Mouse (Mus musculus): ENCODE data around the gene Cby1.
"Not testable (repeated sequence)": the region's sequence is repeated elsewhere in the genome, so short reads cannot be mapped to it uniquely, and the experiment has no call there.

Cby1 gene

DNA sequence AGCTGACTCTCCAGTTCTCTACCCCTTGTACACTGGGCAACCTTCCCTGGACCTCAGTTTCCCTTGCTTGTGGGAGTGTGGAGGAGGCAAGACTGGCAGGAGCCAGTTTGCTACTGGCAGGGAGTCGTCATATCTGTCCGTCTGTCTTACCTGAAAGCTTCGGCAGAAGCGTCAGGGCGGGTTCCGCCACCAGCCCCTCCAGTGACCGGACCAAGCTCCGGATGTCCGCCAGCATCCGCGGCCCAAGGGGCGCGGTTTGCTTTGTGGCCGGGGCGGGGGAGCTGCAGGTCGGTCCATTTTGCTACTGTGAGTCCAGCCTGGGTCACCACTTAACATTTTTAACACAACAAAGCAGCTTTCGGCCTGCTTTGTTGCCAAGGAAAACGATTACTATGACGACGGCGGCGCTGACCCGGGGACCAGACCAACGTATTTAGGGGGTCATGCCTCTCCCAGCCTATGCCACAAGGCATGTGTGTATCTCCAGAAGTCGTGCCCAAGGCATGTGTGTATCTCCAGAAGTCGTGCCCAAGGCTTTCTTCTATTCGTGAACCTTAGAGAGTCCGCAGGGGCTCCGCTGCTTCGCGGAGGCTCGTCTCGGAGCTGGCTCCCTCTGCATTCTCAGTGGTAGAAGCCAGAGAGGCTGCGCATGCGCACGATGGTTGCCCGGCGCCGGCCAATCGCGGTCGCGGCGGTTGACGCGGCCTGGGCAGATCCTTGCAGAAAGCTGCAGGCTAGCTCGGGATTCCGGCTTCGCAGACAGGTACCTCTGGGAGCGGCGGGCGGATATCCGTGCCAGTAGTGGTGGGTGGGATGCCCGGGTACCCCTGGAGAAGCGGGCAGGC, at the start of gene Cby1, which contains the start of gene Fam227a:
TSS of gene Cby1 (plus strand) at position 669 of the 845 bp plus-strand sequence.
TSS of gene Fam227a (minus strand) at position 426 of the 845 bp plus-strand sequence.
- DNase-seq, result peak; percentile 87 to 92

DNA sequence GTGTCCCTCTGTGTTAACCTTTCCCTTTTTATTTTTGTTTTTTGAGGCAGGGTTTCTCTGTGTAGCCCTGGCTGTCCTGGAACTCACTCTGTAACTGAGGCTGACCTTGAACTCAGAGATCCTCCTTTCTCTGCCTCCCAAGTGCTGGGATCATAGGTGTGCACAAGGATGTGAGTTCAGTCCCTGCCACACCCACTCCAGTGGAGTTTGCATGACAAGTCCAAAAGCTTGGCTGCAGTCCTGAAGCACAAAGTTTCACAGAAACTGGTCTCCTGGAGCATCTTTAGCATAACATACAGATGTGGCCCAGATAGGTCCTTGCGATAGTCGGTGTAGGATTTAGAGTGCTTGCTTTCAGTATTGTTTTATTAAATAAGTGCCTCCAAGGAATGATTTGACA, 49.8 kb upstream of the Cby1 start:
- DNase-seq, result no peak

DNA sequence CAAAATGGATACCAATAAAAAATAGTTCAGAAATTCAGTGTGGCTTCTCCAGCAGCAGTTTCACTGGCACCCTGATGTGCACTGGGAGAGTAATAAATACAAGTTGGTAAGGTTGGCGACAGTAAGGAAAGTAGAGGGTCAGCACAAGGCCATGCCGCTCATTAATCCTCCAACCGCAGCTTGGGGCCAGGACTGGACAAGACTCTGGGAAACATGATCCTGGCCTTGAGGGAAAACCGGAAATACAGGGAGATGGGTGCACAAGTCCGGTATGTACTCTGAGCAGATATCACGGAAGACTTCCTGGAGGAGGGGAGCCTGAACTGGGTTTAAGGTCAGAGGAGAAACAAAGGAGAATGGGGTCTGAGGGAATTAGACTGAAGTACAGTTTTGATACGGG, 43.5 kb upstream of the Cby1 start:
- no peak for DNase-seq

DNA sequence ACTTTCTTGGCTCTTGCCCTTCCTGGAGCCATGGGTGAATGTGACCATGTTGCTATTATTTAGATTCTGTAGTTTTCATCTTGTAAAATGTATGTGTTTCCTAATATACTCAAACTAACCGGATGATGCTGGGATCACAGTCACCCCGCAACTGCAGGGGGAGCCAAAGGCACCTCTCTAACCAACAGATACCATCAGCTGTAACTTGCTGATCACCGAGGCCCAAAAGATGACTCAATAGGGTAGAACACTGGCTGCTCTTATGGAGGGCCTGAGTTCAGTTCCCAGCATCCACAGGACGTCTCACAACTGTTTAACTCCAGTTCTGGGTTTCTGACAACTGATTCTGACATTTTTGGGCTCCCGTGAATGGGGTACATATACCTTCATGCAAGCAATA, 42.3 kb upstream of the Cby1 start:
- no peak for DNase-seq

- DNase-seq, result no peak
Observed at GRCm38 (mm10) chr15:79617135-79617534, 41.9 kb upstream of the Cby1 start.

- DNase-seq, result no peak
Observed at GRCm38 (mm10) chr15:79618456-79618855, 40.5 kb upstream of the Cby1 start.

DNA sequence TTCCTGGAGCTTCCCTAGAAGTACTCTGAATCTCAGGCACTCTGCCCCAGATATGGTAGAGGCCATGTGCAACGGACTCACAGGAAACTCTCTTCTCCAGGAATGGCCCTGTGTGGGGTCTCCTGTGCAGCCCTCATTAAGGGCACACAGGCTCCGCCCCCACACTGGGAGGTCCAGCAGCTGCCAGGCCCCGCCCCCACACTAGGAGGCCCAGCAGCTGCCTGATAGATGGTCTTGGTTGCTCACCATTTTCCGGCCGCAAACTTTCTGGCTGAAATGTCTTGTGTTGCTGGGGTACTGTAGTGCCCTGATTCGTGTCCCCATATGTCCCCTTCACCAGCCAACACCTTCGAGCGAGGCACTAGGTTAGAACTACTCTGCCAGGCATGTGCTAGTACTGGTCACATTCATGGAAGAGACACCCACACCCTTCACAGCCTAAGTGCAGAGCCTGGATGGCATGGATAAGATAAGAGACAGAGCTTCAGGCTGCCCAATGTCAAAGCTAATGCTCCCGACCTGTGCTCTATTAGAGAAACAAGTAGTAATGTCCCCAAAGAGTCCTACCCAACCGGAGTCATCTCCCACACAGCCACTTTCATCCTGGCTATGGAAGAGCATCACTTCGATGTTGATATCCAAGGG, 39.1 kb upstream of the Cby1 start:
- no peak for DNase-seq

DNA sequence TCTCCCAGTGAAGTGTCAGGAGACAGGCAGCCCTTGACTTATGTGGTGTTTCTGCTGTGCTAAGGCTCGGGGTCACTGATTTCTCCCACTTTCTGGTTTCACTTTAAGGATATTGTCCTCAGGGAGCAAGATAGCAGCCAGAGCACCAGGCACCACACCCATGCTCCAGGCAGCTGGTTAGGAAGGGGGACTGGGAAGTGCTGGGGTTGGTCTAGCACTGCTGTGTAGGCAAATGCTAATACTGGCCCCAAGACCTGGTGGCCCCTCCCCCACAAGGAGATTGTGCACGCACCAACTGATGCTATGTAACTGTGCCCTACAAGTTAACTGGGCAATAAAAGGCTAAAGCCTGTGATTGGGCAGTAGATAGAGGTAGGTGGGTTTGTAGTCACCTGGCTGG, 28.5 kb upstream of the Cby1 start:
- DNase-seq, result no peak

DNA sequence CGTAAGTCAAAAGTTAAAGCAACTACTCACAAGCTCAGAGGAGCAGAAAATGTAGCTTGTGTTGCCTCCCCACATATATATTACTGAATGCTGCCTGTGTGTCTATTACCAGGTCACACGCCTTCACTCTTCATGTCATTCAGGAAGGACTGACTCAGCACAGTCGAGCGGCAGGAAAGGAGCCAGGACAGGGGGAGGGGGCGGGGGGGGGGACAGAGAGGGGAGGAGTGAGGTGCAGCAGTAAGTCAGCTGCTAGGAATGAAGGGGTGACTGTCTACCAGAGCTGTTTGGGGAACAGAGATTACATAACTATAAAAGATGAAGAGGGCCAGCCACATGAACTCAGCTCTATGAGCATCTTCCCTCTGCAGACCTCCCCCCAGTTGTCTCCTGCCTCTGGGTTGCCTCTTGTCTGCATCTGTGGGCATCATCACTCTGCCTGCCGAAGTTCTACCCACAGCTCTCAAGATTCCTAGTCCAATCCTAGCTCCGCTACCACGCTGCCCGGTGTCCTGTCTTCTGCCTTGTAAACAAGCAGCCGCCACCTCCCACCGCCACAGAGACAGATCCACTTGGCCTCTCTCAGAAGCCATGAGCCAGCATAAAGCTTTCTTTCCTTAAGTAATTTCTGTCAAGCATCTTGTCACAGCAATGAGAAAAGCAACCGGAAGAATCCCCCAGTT, 17.7 kb upstream of the Cby1 start:
- no peak for DNase-seq

DNA sequence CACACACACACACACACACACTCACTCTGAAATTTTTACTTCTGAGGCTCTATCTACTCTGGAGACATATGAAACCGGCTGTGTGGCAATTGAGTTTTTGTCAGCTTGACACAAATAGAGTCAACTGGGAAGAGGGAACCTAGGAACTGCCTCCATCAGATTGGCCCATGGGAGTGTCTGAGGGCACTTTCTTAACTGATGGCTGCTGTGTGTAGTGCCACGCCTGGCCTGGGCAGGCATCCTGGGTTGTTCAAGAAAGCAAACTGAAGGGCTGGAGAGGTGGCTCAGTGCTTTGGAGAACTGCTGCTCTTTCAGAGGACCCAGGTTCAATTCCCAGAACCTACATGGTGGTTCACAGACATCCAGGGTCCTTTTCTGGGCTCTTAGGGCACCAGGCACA, 13.5 kb upstream of the Cby1 start:
- no peak for DNase-seq

DNA sequence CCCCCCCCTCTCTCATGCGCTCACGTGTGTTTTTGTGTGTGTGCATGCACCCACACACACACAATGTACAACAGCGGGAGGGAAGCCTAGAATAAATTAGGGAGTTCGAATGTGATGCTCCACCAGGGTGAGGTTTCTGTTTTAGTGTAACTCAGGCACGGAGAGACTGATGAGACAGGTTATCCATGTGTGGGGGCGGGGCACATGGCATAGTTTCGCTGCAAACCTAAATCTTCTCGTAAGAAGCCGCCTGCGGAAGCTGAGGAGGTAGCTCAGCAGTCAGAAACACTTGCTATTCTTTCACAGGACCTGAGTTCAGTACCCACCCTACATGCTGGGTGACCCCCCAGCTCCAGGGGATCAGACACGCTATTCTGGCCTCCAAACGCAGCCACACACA, 10.9 kb upstream of the Cby1 start:
- DNase-seq, result no peak

DNA sequence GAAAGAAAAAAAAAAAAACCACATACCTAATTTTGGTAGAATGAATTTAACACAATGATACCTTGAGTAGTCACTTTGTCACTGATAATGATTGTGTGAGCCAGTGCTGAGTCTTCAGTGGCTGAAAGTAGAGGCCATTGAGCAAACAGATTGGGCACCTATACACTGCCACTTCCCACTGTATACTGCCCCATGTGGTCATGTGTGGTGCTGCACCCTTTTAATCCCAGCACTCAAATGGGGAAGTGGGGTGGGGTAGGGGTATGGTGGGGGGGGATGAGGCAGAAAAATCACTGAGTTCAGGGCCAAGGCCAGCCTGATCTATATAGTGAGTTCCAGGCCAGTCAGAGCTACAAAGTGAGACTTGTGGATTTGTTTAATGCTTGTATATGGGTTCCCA, 8.4 kb upstream of the Cby1 start:
- peak; percentile 30 to 53 for DNase-seq

DNA sequence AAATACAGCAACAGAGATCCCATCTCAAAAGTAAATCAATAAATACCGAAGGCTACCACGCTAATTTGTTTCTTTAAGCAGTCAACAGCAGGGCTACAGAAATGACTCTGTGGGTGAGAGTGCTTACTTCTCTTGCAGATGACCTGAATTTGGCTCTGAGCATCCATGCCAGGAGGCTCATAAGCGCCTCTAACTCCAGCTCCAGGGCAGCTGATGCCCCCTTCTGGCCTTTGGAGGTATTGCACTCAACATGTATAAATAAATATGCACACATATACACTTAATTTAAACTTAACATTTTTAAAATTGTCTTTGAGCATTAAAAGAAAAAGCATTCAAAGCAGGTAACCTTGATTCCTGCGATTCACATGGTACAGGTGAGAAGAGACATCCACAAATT, 7.5 kb upstream of the Cby1 start:
- DNase-seq, result no peak

DNA sequence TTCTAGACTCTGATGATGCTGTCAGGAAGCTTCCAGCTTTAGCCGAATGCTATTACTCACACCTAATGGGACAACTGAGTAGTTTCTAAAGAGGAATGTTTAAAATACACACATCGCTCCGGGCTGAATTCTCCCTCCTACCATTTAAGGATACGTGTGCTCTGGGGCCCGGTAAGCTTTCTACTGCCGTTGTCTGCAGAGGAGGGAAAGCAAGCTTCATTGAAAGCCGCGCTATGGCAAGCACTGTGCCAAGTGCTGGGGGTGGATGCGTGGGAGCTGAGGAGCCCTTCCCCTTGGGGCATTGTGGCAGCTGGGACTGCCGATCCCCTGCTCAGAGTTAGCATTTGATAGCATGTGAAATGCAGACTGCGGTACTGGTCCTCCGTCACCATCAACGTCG, 2.5 kb upstream of the Cby1 start:
- DNase-seq, result no peak

- DNase-seq, result peak; percentile 61 to 86
Observed at GRCm38 (mm10) chr15:79657837-79658530, 1.0 kb upstream of the Cby1 start.

GRCm38 (mm10) chr15:79661852-79662251, 2.9 kb downstream of the Cby1 start:
- peak in 1 of 2 experiments; percentile 54 for DNase-seq

GRCm38 (mm10) chr15:79664666-79665065, 5.7 kb downstream of the Cby1 start:
- no peak for DNase-seq

DNA sequence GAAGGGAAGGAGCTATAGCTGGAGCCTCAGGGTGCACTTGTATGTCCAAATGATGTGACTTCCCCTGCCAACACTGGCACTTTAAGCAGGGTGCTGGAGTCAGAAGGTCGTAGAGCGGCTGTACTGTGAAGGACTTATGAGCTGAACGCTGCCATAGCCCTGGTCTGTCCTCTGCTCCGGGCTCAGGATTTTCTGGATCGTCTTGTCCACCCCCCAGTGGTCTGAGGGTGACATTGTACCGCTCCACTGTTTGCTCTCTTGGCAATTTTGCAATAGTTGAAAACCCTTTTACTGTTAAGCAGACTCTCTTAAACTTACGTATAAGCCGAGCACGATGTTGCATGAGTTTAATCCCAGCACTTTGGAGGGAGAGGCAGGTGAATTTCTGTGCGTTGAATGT, 10.2 kb downstream of the Cby1 start:
- DNase-seq, result no peak

DNA sequence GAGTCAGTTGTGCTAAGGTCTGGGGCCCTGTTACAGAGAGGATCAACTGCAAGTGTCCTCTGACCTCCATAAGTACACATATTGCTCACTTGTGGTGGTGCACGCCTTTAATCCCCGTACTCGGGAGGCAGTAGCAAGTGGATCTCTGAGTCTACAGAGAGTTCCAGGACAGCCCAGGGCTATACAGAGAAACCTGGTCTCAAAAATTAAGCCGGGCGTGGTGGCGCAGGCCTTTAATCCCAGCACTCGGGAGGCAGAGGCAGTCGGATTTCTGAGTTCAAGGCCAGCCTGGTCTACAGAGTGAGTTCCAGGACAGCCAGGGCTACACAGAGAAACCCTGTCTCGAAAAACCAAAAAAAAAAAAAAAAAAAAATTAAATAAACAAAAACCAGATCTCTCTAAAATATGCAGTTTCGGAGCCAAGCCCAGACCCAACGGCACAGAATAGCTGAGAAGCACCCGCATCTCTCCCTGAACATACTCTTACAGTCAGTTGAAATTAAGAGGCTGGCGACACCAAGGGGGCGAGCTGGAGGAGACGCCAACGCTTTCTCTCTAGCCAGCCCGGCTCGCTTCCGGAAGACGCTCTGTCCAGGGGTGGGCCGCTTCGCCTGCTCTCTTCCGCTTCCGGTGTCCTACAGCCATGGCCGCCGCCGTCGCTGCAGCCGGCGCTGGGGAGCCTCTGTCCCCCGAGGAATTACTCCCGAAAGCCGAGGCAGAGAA, 11.4 kb downstream of the Cby1 start, which contains the start of gene Tomm22:
TSS of gene Tomm22 (plus strand) at position 613 of the 723 bp plus-strand sequence.
- DNase-seq, result peak; percentile 79 to 82

DNA sequence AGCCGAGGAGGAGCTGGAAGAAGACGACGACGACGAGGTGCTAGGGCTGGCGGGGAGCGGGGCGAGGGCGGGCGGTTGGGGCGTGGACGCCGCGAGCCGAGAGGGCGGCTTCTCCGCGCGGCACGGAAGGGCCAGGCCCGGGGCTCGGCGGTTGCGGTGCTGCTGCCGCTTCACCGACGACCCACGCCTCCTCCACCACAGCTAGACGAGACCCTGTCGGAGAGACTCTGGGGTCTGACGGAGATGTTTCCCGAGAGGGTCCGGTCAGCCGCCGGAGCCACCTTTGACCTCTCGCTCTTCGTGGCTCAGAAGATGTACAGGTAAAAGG, 11.9 kb downstream of the Cby1 start:
- no peak for DNase-seq

- not testable (repeated sequence) for DNase-seq
Observed at GRCm38 (mm10) chr15:79671828-79672348, 12.9 kb downstream of the Cby1 start.

DNA sequence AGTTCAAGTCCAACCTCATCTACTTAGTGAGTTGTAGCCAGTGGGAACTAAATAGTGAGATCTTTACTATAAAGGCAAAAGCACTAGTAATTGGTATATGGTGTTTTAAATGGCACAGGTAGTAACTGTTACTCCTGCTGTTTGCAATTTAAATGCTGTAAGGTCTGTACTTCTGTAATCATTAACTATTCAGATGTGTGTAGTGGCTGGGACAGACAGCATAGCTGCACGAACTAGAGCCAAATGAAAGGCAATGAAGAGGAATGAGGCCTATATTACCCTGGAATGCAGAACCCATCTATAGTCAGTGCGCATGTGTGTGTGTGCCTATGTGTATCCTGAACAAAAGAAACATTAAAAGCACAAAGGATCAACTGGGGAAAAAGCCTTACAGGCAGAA, 18.9 kb downstream of the Cby1 start:
- no peak for DNase-seq
